Mouse (Mus musculus): ENCODE data around the gene Kbtbd12. TPM values are rescaled to one million over a fixed set of nuclear protein-coding genes. Genes with fewer than 3 reads are reported as not detected.
A peak's percentile ranks its signal among the peaks of the same experiment; 100 is the strongest.

Kbtbd12 gene
- 0.33 and 0.78 TPM in 2 replicates for polyA plus RNA-seq (2014; fragmentation: Nextera tagmentation; extraction: Ambion mirVana)

DNA sequence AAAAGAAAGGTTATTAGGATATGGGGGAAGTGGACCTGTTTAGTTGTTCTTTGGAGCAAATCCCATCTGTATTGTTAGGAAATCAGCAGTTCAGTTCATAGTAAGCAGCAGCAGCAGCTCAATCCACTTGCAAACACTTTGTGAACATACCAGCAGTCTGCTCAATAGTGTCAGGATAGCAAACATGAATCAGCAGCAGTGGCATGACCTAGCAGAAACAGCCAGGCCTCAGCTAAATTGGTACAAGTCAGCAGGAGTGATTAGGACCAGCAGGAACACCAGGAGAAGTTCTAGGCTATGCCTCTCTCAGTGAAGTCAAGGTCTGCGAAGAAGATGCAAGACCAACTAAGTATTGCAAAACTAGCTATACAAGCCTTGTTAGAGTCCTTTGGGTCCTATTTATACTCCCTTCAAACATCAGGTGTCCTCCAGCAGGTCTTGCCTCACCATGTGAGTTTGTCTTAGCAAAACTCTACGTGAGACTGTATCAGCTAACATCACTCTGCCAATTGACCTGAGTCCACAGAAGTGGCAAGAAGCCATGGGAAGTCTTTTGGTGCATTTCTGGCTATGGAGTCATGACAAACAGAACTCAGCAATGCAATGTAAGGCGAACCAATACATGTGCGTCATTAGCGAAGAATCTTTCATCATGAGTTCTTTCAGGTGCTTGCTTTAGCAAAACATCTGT lies at the start of gene Kbtbd12:
Gene Kbtbd12 (minus strand): TSS at position 340 of the 691 bp plus-strand sequence.
- Histone ChIP-seq H3K27me3 (ENCODE audit: control insufficient read depth, insufficient read depth, low read length) (no peaks in the 10 kb centered on the region), H3K4me3 (replicated peaks; ENCODE audit: low read depth, low read length) (no peak within 1 kb of the TSS), H3K27ac (replicated peaks; ENCODE audit: low read depth, low read length) (0 out of 2 replicates have a peak within 1 kb of the TSS, but pooled peaks have one; percentile 38), H3K36me3 (ENCODE audit: control insufficient read depth, insufficient read depth, low read length) (no peaks in the 10 kb centered on the region), H3K4me1 (ENCODE audit: control insufficient read depth, insufficient read depth, low read length) (peaks cover 14% of the 10 kb centered on the region), H3K9me3 (ENCODE audit: control insufficient read depth, low read length) (peaks cover 7% of the 10 kb centered on the region), H3K4me2 (ENCODE audit: low read length) (no peak within 1 kb of the TSS), H3K9ac (replicated peaks; ENCODE audit: low read length) (no peak within 1 kb of the TSS)
- WGBS = 96% methylated on average over 5 of the region's 5 CpGs
- ATAC-seq (ENCODE audit: low FRiP score, low TSS enrichment) (no peak), DNase-seq (no peak)

DNA sequence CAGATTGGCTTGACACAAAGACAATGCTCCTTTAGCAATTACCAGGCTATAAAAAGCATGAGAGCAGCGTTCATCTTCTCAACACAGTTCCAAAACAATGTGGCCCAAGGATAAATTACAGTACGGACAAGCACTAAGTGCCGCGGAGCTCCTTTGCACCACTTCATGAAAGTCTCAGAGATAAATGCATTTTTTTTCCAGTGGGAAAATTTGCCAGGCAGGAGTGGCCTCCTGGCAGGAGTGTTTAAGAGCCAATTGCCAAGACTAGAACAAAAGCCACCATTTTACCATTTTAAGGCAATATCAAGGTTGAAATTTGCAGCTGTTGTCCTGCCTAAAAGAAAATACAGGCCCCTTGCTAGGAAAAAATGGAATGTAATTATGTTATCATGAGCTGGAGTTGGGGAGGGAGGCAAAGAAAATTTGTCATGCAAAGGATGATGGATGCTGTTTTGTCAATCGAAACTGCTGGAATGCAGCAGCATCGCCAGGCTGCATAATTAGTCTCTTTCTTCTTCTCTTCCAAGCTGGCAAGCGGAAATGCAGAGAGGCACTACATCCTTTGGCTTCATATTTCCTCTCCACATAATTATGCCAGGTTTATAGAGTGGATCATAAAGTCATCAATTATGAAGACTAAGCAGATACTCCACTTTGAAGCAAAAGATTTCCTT lies 45.8 kb upstream of the Kbtbd12 start:
- H3K4me1 ChIP-seq (ENCODE audit: control insufficient read depth, insufficient read depth, low read length) = peaks cover 7% of the 10 kb centered on the region
- H3K9ac ChIP-seq (replicated peaks; ENCODE audit: low read length) = no peak overlapping the region
- ATAC-seq (ENCODE audit: low FRiP score, low TSS enrichment) = no peak
- no peak overlapping the region for H3K27ac ChIP-seq (replicated peaks; ENCODE audit: low read depth, low read length)
- H3K9me3 ChIP-seq (ENCODE audit: control insufficient read depth, low read length) = no peaks in the 10 kb centered on the region
- H3K4me3 ChIP-seq (replicated peaks; ENCODE audit: low read depth, low read length) = no peak overlapping the region
- no peaks in the 10 kb centered on the region for H3K36me3 ChIP-seq (ENCODE audit: control insufficient read depth, insufficient read depth, low read length)
- peak; percentile 37 for DNase-seq
- WGBS = 56% methylated on average over 7 of the region's 7 CpGs
- no peak overlapping the region for H3K4me2 ChIP-seq (ENCODE audit: low read length)
- no peaks in the 10 kb centered on the region for H3K27me3 ChIP-seq (ENCODE audit: control insufficient read depth, insufficient read depth, low read length)

DNA sequence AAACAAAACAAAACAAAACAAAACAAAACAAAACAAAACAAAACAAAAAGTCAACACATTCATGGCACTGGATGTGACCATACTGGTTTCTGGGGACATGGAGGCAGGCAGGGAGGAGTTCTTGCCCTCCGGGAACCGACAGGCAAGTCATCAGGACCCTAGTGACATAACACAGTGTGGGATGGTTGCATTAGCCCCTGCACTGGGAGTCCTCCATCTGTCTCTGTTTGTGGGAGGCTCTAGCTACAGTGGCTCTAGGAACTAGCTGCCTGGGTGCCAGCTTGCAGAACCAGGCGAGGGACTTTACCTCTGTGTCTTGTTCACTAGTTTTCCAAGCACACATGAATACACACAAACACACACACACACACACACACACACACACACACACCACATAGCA lies 43.3 kb upstream of the Kbtbd12 start:
- Histone ChIP-seq H3K9me3 (ENCODE audit: control insufficient read depth, low read length) (no peaks in the 10 kb centered on the region), H3K4me1 (ENCODE audit: control insufficient read depth, insufficient read depth, low read length) (peaks cover 7% of the 10 kb centered on the region), H3K27me3 (ENCODE audit: control insufficient read depth, insufficient read depth, low read length) (no peaks in the 10 kb centered on the region), H3K27ac (replicated peaks; ENCODE audit: low read depth, low read length) (no peak overlapping the region), H3K9ac (replicated peaks; ENCODE audit: low read length) (no peak overlapping the region), H3K36me3 (ENCODE audit: control insufficient read depth, insufficient read depth, low read length) (no peaks in the 10 kb centered on the region), H3K4me3 (replicated peaks; ENCODE audit: low read depth, low read length) (no peak overlapping the region), H3K4me2 (ENCODE audit: low read length) (no peak overlapping the region)
- no peak for ATAC-seq (ENCODE audit: low FRiP score, low TSS enrichment)
- 91% methylated on average over 3 of the region's 3 CpGs for WGBS
- no peak for DNase-seq

DNA sequence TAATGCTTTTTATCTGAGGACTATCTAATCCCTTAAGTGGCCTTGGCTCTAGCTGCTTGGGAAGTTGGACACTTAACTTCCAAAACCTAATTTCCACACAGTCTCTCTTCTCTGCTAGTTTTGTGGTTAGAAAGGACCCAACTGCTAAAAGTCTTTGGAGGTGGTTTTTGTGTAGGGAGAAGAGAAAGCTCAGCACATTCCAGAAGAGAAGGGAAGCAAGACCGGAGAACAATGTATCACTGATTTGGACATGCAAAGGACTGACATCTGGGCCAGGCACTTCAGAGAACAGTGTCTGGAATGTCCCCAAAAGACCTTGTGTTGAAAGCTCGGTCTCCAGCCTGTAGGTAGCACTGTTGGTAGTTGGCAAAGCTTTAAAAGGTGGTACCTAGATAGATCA lies 40.0 kb upstream of the Kbtbd12 start:
- H3K9ac ChIP-seq (replicated peaks; ENCODE audit: low read length) = no peak overlapping the region
- H3K36me3 ChIP-seq (ENCODE audit: control insufficient read depth, insufficient read depth, low read length) = no peaks in the 10 kb centered on the region
- WGBS = 74% methylated on average over 2 of the region's 2 CpGs
- H3K4me2 ChIP-seq (ENCODE audit: low read length) = no peak overlapping the region
- no peaks in the 10 kb centered on the region for H3K27me3 ChIP-seq (ENCODE audit: control insufficient read depth, insufficient read depth, low read length)
- no peak for DNase-seq
- H3K4me3 ChIP-seq (replicated peaks; ENCODE audit: low read depth, low read length) = no peak overlapping the region
- no peaks in the 10 kb centered on the region for H3K4me1 ChIP-seq (ENCODE audit: control insufficient read depth, insufficient read depth, low read length)
- no peak for ATAC-seq (ENCODE audit: low FRiP score, low TSS enrichment)
- no peaks in the 10 kb centered on the region for H3K9me3 ChIP-seq (ENCODE audit: control insufficient read depth, low read length)
- H3K27ac ChIP-seq (replicated peaks; ENCODE audit: low read depth, low read length) = no peak overlapping the region

DNA sequence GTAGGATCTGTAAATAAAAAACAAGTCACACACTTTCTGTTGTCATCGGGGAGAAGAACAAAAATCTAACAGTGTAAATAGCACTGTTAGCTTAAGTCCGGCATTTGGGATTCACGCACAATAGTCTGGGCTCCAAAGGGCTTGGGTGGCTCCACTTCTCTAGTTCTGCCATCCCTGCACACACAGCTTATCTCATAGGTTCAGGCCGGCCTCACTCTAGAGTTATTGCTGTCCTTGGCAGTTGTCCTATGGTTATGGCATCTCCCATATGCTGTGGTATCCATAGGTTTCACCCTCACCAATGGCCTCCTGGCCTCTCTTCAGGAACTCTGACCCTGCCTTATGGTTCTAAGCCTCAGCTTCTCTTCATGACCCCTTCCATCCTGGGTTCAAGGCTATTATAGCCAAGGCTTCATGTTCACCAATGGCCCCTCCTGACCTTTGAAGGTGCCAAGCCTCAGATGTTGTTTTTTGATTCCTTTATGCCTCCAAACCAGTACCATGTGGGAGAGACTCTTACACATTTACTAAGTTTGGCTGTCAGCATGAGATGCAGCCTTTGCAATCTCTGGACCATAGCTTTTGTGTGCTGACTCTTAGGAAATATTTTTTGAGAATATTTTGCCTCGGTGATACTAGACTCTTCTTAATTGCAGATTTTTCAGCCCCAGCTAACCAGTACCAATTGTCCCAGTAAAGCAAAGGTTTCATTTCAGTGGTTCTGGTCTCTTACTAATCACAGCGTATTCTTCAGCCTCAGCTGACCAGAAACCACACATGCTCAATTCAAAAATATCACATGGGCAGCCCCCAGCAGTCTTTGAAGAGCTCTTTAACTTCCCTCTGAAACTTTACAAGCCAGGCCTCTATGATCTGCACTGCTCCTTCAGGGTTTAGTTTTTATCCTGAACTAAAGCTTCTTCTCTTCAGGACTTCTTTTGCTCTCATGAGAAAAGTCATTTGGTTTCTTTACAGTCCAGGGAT lies 39.3 kb upstream of the Kbtbd12 start:
- Histone ChIP-seq H3K4me2 (ENCODE audit: low read length) (no peak overlapping the region), H3K27ac (replicated peaks; ENCODE audit: low read depth, low read length) (no peak overlapping the region), H3K4me1 (ENCODE audit: control insufficient read depth, insufficient read depth, low read length) (no peaks in the 10 kb centered on the region), H3K9me3 (ENCODE audit: control insufficient read depth, low read length) (no peaks in the 10 kb centered on the region), H3K9ac (replicated peaks; ENCODE audit: low read length) (no peak overlapping the region), H3K4me3 (replicated peaks; ENCODE audit: low read depth, low read length) (no peak overlapping the region), H3K36me3 (ENCODE audit: control insufficient read depth, insufficient read depth, low read length) (no peaks in the 10 kb centered on the region), H3K27me3 (ENCODE audit: control insufficient read depth, insufficient read depth, low read length) (no peaks in the 10 kb centered on the region)
- WGBS = 93% methylated on average over 6 of the region's 6 CpGs
- no peak for ATAC-seq (ENCODE audit: low FRiP score, low TSS enrichment)
- DNase-seq = no peak

DNA sequence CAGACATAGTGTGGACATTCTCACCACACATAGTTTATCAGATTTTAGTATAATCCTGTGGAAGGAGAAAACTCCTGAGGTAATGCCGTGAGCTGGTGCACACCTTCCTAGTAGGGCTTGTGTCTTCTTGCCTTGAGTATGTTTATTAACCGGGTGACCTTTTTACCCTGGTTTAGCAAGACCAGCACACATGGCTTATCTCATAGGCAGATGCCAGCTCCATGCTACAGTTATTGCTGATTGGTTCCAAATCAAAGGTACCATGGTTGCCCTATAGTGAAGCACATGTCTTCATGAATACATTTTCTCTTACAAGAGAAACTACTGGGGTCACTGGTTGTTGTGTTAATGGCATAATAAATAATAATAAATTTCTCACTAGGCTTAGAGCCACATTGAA lies 38.1 kb upstream of the Kbtbd12 start:
- Histone ChIP-seq H3K4me2 (ENCODE audit: low read length) (no peak overlapping the region), H3K9me3 (ENCODE audit: control insufficient read depth, low read length) (no peaks in the 10 kb centered on the region), H3K9ac (replicated peaks; ENCODE audit: low read length) (no peak overlapping the region), H3K4me3 (replicated peaks; ENCODE audit: low read depth, low read length) (no peak overlapping the region), H3K4me1 (ENCODE audit: control insufficient read depth, insufficient read depth, low read length) (no peaks in the 10 kb centered on the region), H3K36me3 (ENCODE audit: control insufficient read depth, insufficient read depth, low read length) (no peaks in the 10 kb centered on the region), H3K27me3 (ENCODE audit: control insufficient read depth, insufficient read depth, low read length) (no peaks in the 10 kb centered on the region), H3K27ac (replicated peaks; ENCODE audit: low read depth, low read length) (no peak overlapping the region)
- DNase-seq (no peak), ATAC-seq (ENCODE audit: low FRiP score, low TSS enrichment) (no peak)
- 92% methylated on average over 2 of the region's 2 CpGs for WGBS

DNA sequence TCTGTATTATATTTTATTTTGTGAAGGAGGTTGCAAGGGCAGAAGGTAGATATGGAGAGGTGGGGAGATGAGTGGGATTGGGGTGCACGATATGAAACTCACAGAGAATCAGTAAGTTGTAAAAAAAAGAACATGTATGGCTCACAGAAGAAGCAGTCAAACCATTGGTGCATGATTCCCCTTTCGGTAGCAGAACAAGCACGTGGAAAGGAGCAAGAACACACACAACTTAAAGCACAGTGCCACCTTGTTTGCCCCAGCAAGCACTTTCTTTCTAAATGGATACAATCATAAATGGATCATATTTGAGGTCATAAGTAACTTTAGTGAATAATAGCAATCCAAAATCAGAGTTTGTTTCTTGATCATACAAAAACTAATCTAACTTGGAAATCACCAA lies 24.5 kb upstream of the Kbtbd12 start:
- no peaks in the 10 kb centered on the region for H3K36me3 ChIP-seq (ENCODE audit: control insufficient read depth, insufficient read depth, low read length)
- no peak overlapping the region for H3K9ac ChIP-seq (replicated peaks; ENCODE audit: low read length)
- no peak overlapping the region for H3K27ac ChIP-seq (replicated peaks; ENCODE audit: low read depth, low read length)
- no peak for DNase-seq
- H3K4me1 ChIP-seq (ENCODE audit: control insufficient read depth, insufficient read depth, low read length) = no peaks in the 10 kb centered on the region
- ATAC-seq (ENCODE audit: low FRiP score, low TSS enrichment) = no peak
- no peaks in the 10 kb centered on the region for H3K27me3 ChIP-seq (ENCODE audit: control insufficient read depth, insufficient read depth, low read length)
- 83% methylated on average over 3 of the region's 3 CpGs for WGBS
- no peaks in the 10 kb centered on the region for H3K9me3 ChIP-seq (ENCODE audit: control insufficient read depth, low read length)
- H3K4me3 ChIP-seq (replicated peaks; ENCODE audit: low read depth, low read length) = no peak overlapping the region
- no peak overlapping the region for H3K4me2 ChIP-seq (ENCODE audit: low read length)

DNA sequence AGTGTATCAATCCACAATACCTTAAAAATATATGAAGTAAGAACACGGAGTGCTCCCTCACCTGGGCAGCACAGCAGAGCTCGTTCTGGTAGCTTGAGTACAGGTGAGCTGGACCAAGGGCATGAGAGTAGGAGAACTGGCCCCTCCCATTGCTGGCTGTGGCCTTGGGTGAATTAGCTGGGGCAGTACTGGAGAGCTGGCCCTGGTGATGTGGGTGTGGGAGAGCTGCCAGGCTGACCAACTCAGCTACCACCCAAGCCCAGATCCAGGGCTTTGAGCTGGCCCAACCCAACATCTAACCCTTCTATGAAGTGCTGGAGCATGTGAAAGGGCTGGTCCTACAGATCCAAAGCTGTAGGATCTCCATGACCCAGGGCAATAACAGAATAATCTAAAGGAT lies 23.9 kb upstream of the Kbtbd12 start:
- Histone ChIP-seq H3K27ac (replicated peaks; ENCODE audit: low read depth, low read length) (no peak overlapping the region), H3K4me3 (replicated peaks; ENCODE audit: low read depth, low read length) (no peak overlapping the region), H3K4me2 (ENCODE audit: low read length) (no peak overlapping the region), H3K9me3 (ENCODE audit: control insufficient read depth, low read length) (no peaks in the 10 kb centered on the region), H3K27me3 (ENCODE audit: control insufficient read depth, insufficient read depth, low read length) (no peaks in the 10 kb centered on the region), H3K9ac (replicated peaks; ENCODE audit: low read length) (no peak overlapping the region), H3K36me3 (ENCODE audit: control insufficient read depth, insufficient read depth, low read length) (no peaks in the 10 kb centered on the region), H3K4me1 (ENCODE audit: control insufficient read depth, insufficient read depth, low read length) (no peaks in the 10 kb centered on the region)
- DNase-seq = no peak
- ATAC-seq (ENCODE audit: low FRiP score, low TSS enrichment) = no peak
- 87% methylated on average over 2 of the region's 2 CpGs for WGBS
